Mouse (Mus musculus) CD4-positive helper T cell, adult 2 months (primary cell): Measurements from ENCODE around the gene Cacnb4.

ENCODE experiments used
- DNase-seq: peaks from one replicate; pipeline ENCODE4 v3.0.0-alpha.2; 2012; ENCODE audit warnings: low read depth, missing footprints, low spot score

Cacnb4 gene

GRCm38 (mm10) chr2:52570171-52570570 is 106.5 kb downstream of the Cacnb4 start:
- DNase-seq, result peak; percentile 51

GRCm38 (mm10) chr2:52568131-52568530 is 108.5 kb downstream of the Cacnb4 start:
- DNase-seq, result no peak

DNA sequence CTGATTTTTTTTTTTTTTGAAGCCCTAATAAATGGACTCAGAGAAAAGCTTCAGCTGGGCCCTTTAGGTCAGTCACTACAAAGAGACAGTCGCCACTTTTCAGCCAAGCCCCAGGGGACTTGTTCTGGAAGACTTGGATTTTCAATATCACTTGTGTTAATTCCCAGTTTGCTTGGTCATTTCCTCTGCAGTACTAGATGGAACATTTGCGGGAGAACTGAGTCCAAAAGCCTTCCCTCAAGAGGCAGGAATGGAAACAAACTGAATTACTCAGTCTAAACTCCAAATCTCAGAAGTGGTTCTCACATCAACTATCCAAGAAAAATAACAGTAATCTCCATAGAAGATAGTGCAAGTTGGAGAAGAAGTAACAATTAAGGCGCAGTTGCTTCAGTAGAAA is 109.2 kb downstream of the Cacnb4 start:
- no peak for DNase-seq

GRCm38 (mm10) chr2:52563277-52563676 is 113.4 kb downstream of the Cacnb4 start:
- DNase-seq, result no peak

- DNase-seq, result no peak
Measured at GRCm38 (mm10) chr2:52562356-52562755, 114.3 kb downstream of the Cacnb4 start.

GRCm38 (mm10) chr2:52561137-52561536 is 115.5 kb downstream of the Cacnb4 start:
- DNase-seq, result peak; percentile 48

GRCm38 (mm10) chr2:52560266-52560665 is 116.4 kb downstream of the Cacnb4 start:
- no peak for DNase-seq

DNA sequence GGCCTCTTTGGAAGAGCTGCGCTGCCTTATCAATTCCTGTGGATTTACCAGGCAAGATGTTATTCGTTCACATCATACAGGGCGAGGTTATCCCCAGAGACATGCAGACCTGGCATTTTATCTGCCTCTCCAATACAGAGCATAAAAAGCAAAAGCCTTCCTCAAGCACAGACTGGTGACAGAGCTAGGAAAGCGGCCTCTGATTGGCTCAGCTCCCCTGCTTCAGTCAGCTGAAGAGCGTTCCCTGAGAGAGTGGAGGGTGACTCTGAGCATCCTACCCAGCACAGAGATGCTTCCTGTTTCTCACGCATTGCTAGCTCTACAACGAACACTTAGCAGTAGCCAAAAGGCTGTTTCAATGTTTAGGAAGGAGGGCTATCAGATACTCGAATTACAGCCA is 118.2 kb downstream of the Cacnb4 start:
- no peak for DNase-seq

- no peak for DNase-seq
Measured at GRCm38 (mm10) chr2:52557503-52558275, 118.9 kb downstream of the Cacnb4 start.

GRCm38 (mm10) chr2:52556961-52557326 is 119.7 kb downstream of the Cacnb4 start:
- no peak for DNase-seq

- DNase-seq, result no peak
Measured at GRCm38 (mm10) chr2:52556298-52556960, 120.2 kb downstream of the Cacnb4 start.

- no peak for DNase-seq
Measured at GRCm38 (mm10) chr2:52548401-52548800, 128.2 kb downstream of the Cacnb4 start.

DNA sequence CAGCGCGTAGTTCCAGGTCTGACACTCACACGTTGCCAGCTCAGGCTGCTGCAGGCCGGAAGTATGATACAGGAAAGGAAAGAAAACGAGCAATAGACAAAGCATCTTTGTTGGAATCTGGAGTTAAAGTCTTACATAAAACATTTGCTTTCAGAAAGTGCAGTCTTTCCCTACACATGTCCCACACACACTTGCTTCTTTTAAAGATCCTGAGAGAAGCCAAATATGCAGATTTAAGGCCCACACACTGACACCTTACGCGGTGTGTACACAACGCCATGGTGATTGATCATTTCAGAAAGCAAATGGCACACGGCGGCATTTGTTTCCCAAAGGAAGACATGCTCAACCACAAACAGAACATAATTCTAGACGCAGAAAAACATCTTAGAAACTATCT is 129.3 kb downstream of the Cacnb4 start:
- DNase-seq, result no peak

DNA sequence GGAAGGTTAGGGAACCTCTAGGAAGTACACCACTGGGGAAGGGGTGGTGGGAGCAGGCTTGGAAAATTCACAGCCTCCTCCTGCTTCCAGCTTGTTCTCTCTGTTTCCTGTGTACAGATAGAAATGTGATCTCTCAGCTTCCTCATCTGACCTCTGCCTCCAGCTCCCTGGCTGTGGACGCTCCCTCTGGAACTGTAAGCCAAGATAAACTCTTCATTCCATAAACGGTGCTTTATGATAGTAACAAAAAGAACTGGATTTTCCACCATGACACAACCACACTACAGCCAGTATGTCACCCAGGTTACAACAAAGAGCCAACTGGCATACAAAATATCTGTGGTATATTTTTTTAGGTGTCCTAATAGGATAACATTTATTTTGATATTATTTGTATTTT is 132.1 kb downstream of the Cacnb4 start:
- no peak for DNase-seq

GRCm38 (mm10) chr2:52541068-52541467 is 135.6 kb downstream of the Cacnb4 start:
- DNase-seq, result no peak

DNA sequence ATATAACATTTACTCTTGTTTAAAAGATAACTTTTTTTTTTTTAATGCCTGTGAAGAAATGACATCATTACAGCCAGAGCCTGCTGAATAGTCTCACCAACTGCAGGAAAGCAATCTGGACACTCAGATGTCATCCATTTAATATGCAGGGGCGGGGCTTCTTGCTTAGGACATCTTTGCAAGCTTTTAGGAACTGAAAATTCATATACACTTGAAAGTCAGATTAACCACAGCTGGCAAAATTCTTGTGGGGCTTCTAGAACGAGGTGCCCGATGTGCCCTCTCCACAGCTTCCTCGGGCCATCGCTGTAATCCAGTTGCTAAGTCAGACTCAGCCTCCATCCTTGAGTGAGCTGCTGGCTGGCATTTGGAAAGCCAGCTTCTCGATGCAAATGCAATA is 137.3 kb downstream of the Cacnb4 start:
- no peak for DNase-seq

DNA sequence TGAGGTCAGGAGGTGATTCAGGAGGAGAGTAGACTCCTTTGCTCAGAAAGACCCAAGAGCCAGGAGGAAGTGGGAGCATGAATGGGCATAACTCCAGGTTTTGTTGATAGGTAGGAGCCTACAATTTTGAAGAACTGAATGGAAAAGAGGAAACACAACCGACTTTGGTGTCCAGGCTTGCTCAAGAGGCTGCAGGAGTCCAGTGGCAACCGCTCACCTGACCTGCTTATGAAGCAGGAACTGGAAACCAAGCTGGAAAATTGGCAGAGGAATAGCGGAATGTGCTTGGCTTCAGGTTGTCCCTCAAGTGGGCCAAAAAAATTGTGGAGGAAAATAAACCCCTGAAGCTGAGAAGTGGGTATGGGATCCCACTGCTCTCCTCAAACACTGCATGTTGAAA is 139.0 kb downstream of the Cacnb4 start:
- no peak for DNase-seq

GRCm38 (mm10) chr2:52537155-52537554 is 139.5 kb downstream of the Cacnb4 start:
- no peak for DNase-seq

DNA sequence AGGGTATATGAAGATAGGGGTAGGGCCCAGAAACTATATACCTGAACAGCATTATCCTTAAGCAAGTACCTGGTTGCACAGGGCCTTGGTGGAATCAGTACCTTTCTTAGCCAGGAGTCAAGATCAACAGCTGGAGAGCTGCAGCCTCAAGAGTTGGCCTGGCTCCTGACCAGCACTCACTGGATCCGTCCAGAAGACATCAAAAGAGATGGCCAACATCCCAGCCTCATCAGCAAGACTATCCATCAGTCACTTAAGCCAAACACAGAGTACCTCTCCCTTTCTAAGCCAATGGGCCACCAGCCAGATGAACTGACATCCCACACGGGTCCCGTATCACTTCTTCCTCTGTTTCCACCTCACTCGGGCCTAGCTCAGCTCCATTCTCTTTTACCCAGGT is 140.1 kb downstream of the Cacnb4 start:
- no peak for DNase-seq

GRCm38 (mm10) chr2:52533696-52534095 is 142.9 kb downstream of the Cacnb4 start:
- no peak for DNase-seq

- no peak for DNase-seq
Measured at GRCm38 (mm10) chr2:52530521-52530920, 146.1 kb downstream of the Cacnb4 start.

DNA sequence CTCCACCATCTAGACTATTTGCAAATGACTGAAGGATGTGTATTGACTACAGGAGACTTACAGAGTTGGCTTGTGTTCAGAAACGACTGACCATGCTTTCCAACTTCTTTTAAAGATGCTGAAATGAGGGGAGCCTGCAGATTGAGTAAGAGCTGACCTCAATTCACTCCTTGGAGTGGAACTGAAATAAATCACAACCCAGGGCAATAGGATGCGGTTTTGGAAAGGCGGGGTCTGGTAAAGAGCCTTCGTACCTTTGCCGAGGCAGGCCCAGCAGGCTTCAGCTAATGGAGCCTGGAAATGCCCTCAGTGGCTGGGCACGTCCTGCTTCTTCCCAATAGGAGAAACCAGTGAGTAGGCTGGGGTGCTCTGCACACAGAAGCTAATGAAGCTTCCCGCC is 147.4 kb downstream of the Cacnb4 start:
- no peak for DNase-seq

DNA sequence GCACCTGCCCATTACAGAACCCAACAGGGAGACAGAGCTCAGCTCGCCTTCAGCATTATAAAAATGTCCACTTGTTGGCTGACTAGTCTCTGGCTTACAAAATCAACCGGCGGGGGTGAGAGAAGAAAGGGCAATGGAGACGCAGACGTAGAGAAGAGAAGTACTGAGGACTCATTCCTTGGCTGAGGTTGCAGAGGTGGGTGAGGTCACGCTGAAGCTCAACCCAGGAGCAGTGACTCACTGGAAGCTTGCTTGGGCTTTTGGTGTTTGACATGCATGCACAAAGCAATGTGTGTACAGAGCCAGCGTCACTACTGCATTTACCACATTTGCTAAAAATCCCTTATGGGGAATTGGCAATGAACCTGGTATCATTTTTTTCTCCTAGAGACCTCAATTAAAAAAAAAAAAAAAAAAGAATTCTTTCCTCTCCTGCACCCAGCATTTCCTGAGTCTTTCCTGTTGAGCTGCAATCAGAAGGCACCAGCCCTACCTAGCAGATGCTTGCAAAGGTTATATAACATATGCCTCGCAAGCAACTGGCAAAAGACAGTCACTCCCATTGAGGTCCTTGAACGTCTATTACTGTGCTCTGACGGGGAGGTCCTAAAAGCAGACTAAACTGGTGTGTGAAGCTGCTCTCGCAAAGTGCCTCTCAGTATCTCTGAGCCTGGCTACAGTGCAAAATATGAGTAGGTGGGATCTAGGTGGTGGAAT is 150.6 kb downstream of the Cacnb4 start:
- DNase-seq, result no peak
